Mouse (Mus musculus): ENCODE data around the gene Cxcl12.

- no peak for TF ChIP-seq CTCF (IDR thresholded peaks at IDR 0.05; ENCODE audit: low read depth, low read length)
- no peak for TF ChIP-seq GATA1 (IDR thresholded peaks at IDR 0.05; ENCODE audit: borderline replicate concordance, low read length)
- TF ChIP-seq POLR2AphosphoS5 (IDR thresholded peaks at IDR 0.05; ENCODE audit: insufficient replicate concordance, low read depth, low read length), result no peak
Observed at GRCm38 (mm10) chr6:117200916-117201315, 32.6 kb downstream of the Cxcl12 start.

Measured in G1E (cell line).